Mouse (Mus musculus): ENCODE measurements around the gene Tmod2. TPM values are rescaled to one million over a fixed set of nuclear protein-coding genes. Genes with fewer than 3 reads are reported as not detected.

The Tmod2 gene
- polyA plus RNA-seq, 1 experiment, result 0.26 TPM

DNA sequence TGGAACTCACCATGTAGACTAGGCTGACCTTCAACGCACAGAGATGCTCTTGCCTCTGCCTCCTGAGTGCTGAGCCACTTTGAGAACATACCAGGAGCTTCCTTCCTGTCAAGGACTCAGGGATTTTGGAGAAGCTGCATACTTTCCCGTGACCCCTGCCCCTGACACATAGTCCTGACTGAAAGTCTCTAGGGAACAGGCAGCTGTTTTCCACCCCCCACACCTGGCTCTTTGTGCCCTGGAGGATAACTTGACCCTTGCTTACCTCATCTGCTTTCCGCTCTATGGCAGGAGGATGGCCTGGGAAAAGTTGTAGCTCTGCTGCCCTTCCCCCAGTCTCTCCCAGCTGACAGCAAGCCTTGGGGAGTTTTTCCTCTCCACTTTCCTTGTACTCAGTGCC lies 93.4 kb downstream of the Tmod2 start:
- Histone ChIP-seq H3K27me3 (ENCODE audit: control insufficient read depth, insufficient read depth, low read length) (no peaks in the 10 kb centered on the region), H3K4me3 (ENCODE audit: control insufficient read depth, insufficient read depth, low read length) (no peak overlapping the region), H3K4me1 (replicated peaks; ENCODE audit: control insufficient read depth, insufficient read depth, low read length) (no peaks in the 10 kb centered on the region), H3K27ac (ENCODE audit: control insufficient read depth, insufficient read depth, low read length) (no peak overlapping the region), H3K36me3 (ENCODE audit: control insufficient read depth, insufficient read depth, low read length) (peaks cover 19% of the 10 kb centered on the region)
- 93% methylated on average over 3 of the region's 3 CpGs for WGBS
- TF ChIP-seq CTCF (IDR thresholded peaks at IDR 0.05; ENCODE audit: borderline replicate concordance, control insufficient read depth, extremely low read depth, insufficient read depth, low read length, poor library complexity) (no peak), POLR2A (IDR thresholded peaks at IDR 0.05; ENCODE audit: control insufficient read depth, extremely low read depth, insufficient read depth, low read length, poor library complexity) (no peak)
- DNase-seq, result no peak

Other genes with a start within 250 kb of the Tmod2 start
- gene Mapk6, start 201.3 kb downstream of the Tmod2 start, polyA plus RNA-seq (2012; rRNA removed), result 31.7 and 38.4 TPM in 2 replicates
- 6.7 and 9.0 TPM in 2 replicates for gene Leo1, start 169.8 kb downstream of the Tmod2 start, polyA plus RNA-seq (2012; rRNA removed)
- 30.6 and 32.0 TPM in 2 replicates for gene Tmod3, start 51.7 kb downstream of the Tmod2 start, polyA plus RNA-seq (2012; rRNA removed)
- gene Lysmd2, start 14.4 kb upstream of the Tmod2 start, polyA plus RNA-seq (2012; rRNA removed), result 13.6 and 16.4 TPM in 2 replicates
- 0.15 TPM in 2 replicates for gene Scg3, start 72.7 kb upstream of the Tmod2 start, polyA plus RNA-seq (2012; rRNA removed)
- 0.04 and 0.06 TPM in 2 replicates for gene Bmp5, start 164.0 kb upstream of the Tmod2 start, polyA plus RNA-seq (2012; rRNA removed)